Mouse (Mus musculus) embryonic facial prominence, embryonic 11.5 days (tissue): ENCODE data around the gene Txnrd2. TPM values are rescaled to one million over a fixed set of nuclear protein-coding genes. Genes with fewer than 3 reads are reported as not detected.

ENCODE experiments used
- polyA plus RNA-seq: library from polyadenylated mRNA; unstranded; fragments of >200 nt; fragmentation: Nextera tagmentation; extraction: Ambion mirVana; gene quantifications from 2 replicates; pipeline ENCODE4 v1.2.1, GENCODE M21; 2014

Txnrd2 gene
- polyA plus RNA-seq, 1 experiment from 2014 or later, result 15.9 TPM

Other genes with a start within 250 kb of the Txnrd2 start
- not detected in 2 replicates for gene Ccdc188, start 208.5 kb upstream of the Txnrd2 start, polyA plus RNA-seq
- 9.3 and 11.6 TPM in 2 replicates for gene Zdhhc8, start 191.2 kb upstream of the Txnrd2 start, polyA plus RNA-seq
- 83.6 and 102 TPM in 2 replicates for gene Trmt2a, start 177.7 kb upstream of the Txnrd2 start, polyA plus RNA-seq
- gene Ranbp1, start 177.7 kb upstream of the Txnrd2 start, polyA plus RNA-seq, result 1,220 and 1,409 TPM in 2 replicates
- gene Gm49776, start 168.1 kb upstream of the Txnrd2 start, polyA plus RNA-seq, result 0.94 and 2.7 TPM in 2 replicates
- gene Dgcr8, start 137.1 kb upstream of the Txnrd2 start, polyA plus RNA-seq, result 31.3 and 32.2 TPM in 2 replicates
- 20.4 and 27.9 TPM in 2 replicates for gene Tango2, start 78.3 kb upstream of the Txnrd2 start, polyA plus RNA-seq
- gene Arvcf, start 78.2 kb upstream of the Txnrd2 start, polyA plus RNA-seq, result 26.6 and 28.1 TPM in 2 replicates
- gene Comt, start 468 bp downstream of the Txnrd2 start, polyA plus RNA-seq, result 47.4 and 49.3 TPM in 2 replicates
- 13.2 and 15.6 TPM in 2 replicates for gene Gnb1l, start 72.3 kb downstream of the Txnrd2 start, polyA plus RNA-seq
- gene Rtl10, start 72.5 kb downstream of the Txnrd2 start, polyA plus RNA-seq, result 3.5 and 3.7 TPM in 2 replicates
- gene Tbx1, start 164.3 kb downstream of the Txnrd2 start, polyA plus RNA-seq, result 6.3 and 6.8 TPM in 2 replicates
- 5.8 and 6.4 TPM in 2 replicates for gene Gp1bb, start 196.0 kb downstream of the Txnrd2 start, polyA plus RNA-seq
- gene Gm49601, start 200.0 kb downstream of the Txnrd2 start, polyA plus RNA-seq, result 1.1 and 3.0 TPM in 2 replicates
- gene Sept5, start 203.6 kb downstream of the Txnrd2 start, polyA plus RNA-seq, result 33.7 and 39.9 TPM in 2 replicates